Mouse (Mus musculus): ENCODE measurements at regions not wholly inside any gene's neighbourhood (a gene's known extent, or its start where the extent isn't known, plus 50 kb on each side); places are given as distances from the start of the nearest gene placed in this dataset.

GRCm38 (mm10) chr15:42333642-42334041 is 2199.5 kb downstream of the 9330182O14Rik start:
- H3K4me1 ChIP-seq = no peaks in the 10 kb centered on the region
- DNase-seq (ENCODE audit: low spot score) = no peak
- H3K27me3 ChIP-seq (ENCODE audit: low read depth, poor library complexity, severe bottlenecking) = no peaks in the 10 kb centered on the region
- 93% methylated on average over 6 of the region's 6 CpGs for WGBS
- H3K9me3 ChIP-seq (replicated peaks) = no peaks in the 10 kb centered on the region
- no peaks in the 10 kb centered on the region for H3K36me3 ChIP-seq
- no peak overlapping the region for H3K4me3 ChIP-seq
- no peak overlapping the region for H3K27ac ChIP-seq (replicated peaks)

GRCm38 (mm10) chr15:42346131-42346530 is 2212.0 kb downstream of the 9330182O14Rik start:
- WGBS = 87% methylated on average over 3 of the region's 3 CpGs
- Histone ChIP-seq H3K36me3 (no peaks in the 10 kb centered on the region), H3K27ac (replicated peaks) (no peak overlapping the region), H3K4me1 (no peaks in the 10 kb centered on the region), H3K9me3 (replicated peaks) (0 out of 2 replicates have a peak, but pooled peaks cover under 1% of the 10 kb centered on the region), H3K27me3 (ENCODE audit: low read depth, poor library complexity, severe bottlenecking) (no peaks in the 10 kb centered on the region), H3K4me3 (no peak overlapping the region)
- no peak for DNase-seq (ENCODE audit: low spot score)

DNA sequence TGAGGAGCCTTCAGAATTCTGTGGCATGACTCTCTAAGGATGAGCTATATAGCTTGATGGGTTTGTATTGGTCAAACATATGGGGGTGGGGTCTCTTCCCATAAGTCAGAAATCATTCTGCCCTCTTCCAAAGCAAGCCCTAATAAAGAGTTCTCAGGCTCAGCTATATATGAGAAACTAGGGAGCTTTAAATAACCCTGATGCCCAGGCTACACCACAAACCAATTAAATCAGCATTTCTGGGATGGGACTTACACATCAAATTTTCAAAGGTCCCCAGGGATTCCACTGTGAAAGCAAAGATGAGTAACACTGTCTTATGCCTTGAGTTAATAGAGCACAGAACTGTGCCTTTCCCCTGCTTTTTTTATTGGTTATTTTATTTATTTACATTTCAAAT is 2227.7 kb downstream of the 9330182O14Rik start:
- no peaks in the 10 kb centered on the region for H3K36me3 ChIP-seq
- no peaks in the 10 kb centered on the region for H3K27me3 ChIP-seq (ENCODE audit: low read depth, poor library complexity, severe bottlenecking)
- no peaks in the 10 kb centered on the region for H3K9me3 ChIP-seq (replicated peaks)
- no peak overlapping the region for H3K4me3 ChIP-seq
- DNase-seq (ENCODE audit: low spot score) = no peak
- H3K4me1 ChIP-seq = no peaks in the 10 kb centered on the region
- H3K27ac ChIP-seq (replicated peaks) = no peak overlapping the region

GRCm38 (mm10) chr15:42364979-42365378 is 2230.8 kb downstream of the 9330182O14Rik start:
- H3K4me1 ChIP-seq = no peaks in the 10 kb centered on the region
- 85% methylated on average over 1 of the region's 1 CpGs for WGBS

GRCm38 (mm10) chr15:42366796-42367195 is 2232.6 kb downstream of the 9330182O14Rik start:
- WGBS = 78% methylated on average over 3 of the region's 3 CpGs
- Histone ChIP-seq H3K27me3 (ENCODE audit: low read depth, poor library complexity, severe bottlenecking) (no peaks in the 10 kb centered on the region), H3K27ac (replicated peaks) (no peak overlapping the region), H3K4me1 (no peaks in the 10 kb centered on the region), H3K9me3 (replicated peaks) (no peaks in the 10 kb centered on the region), H3K36me3 (no peaks in the 10 kb centered on the region), H3K4me3 (no peak overlapping the region)
- no peak for DNase-seq (ENCODE audit: low spot score)

More at GRCm38 (mm10) chr15:42364979-42365378, 2230.8 kb downstream of the 9330182O14Rik start:
- Histone ChIP-seq H3K27ac (replicated peaks) (no peak overlapping the region), H3K36me3 (no peaks in the 10 kb centered on the region), H3K9me3 (replicated peaks) (no peaks in the 10 kb centered on the region), H3K27me3 (ENCODE audit: low read depth, poor library complexity, severe bottlenecking) (no peaks in the 10 kb centered on the region), H3K4me3 (no peak overlapping the region)
- DNase-seq (ENCODE audit: low spot score) = no peak

GRCm38 (mm10) chr15:42369603-42370002 is 2235.4 kb downstream of the 9330182O14Rik start:
- H3K4me3 ChIP-seq = no peak overlapping the region
- no peaks in the 10 kb centered on the region for H3K27me3 ChIP-seq (ENCODE audit: low read depth, poor library complexity, severe bottlenecking)
- H3K27ac ChIP-seq (replicated peaks) = no peak overlapping the region
- H3K9me3 ChIP-seq (replicated peaks) = no peaks in the 10 kb centered on the region
- DNase-seq (ENCODE audit: low spot score) = no peak
- H3K4me1 ChIP-seq = no peaks in the 10 kb centered on the region
- H3K36me3 ChIP-seq = no peaks in the 10 kb centered on the region

DNA sequence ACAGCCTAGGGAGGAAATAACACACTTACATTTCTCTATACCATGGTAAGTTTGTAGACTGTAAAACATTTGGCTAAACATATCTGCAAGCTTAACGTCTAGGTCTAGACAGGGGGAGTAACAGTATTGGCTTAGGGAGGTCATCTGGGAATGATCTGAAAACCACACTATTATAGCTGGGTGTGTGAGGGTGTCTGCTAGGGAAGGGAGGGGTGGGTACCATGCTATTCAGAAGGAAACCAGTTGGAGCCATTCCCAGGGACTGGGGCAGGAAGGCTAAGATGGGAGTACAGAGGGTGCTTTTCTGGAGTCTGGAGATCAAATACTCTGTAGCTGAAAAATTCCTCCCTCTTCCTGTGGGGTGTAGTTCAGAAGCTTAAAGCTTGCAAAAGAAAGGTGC is 2235.9 kb downstream of the 9330182O14Rik start:
- WGBS = 86% methylated on average over 1 of the region's 1 CpGs
- H3K27ac ChIP-seq (replicated peaks) = no peak overlapping the region
- H3K9me3 ChIP-seq (replicated peaks) = no peaks in the 10 kb centered on the region
- H3K36me3 ChIP-seq = no peaks in the 10 kb centered on the region
- DNase-seq (ENCODE audit: low spot score) = no peak
- H3K4me1 ChIP-seq = no peaks in the 10 kb centered on the region
- no peaks in the 10 kb centered on the region for H3K27me3 ChIP-seq (ENCODE audit: low read depth, poor library complexity, severe bottlenecking)
- H3K4me3 ChIP-seq = no peak overlapping the region

- no peak overlapping the region for H3K27ac ChIP-seq (replicated peaks)
- no peaks in the 10 kb centered on the region for H3K4me1 ChIP-seq
- no peak overlapping the region for H3K4me3 ChIP-seq
- no peaks in the 10 kb centered on the region for H3K27me3 ChIP-seq (ENCODE audit: low read depth, poor library complexity, severe bottlenecking)
- peak; percentile 12 for DNase-seq (ENCODE audit: low spot score)
- H3K9me3 ChIP-seq (replicated peaks) = no peaks in the 10 kb centered on the region
- H3K36me3 ChIP-seq = no peaks in the 10 kb centered on the region
- 92% methylated on average over 2 of the region's 2 CpGs for WGBS
Measured at GRCm38 (mm10) chr15:42372704-42373286, 2238.6 kb downstream of the 9330182O14Rik start.
